Mouse (Mus musculus) induced T-regulatory cell, adult 2 months (primary cell): Measurements from ENCODE around the gene Setd1a.

Experiments used
- DNase-seq: peaks from one replicate; pipeline ENCODE4 v3.0.0-alpha.2; 2012; ENCODE audit warnings: low read depth

The Setd1a gene

GRCm38 (mm10) chr7:127800435-127801009, 24.1 kb downstream of the Setd1a start, which contains the start of gene Hsd3b7:
TSS of gene Hsd3b7 (plus strand) at chr7:127800604.
- DNase-seq: peak; percentile 88

GRCm38 (mm10) chr7:127801010-127801621, 24.6 kb downstream of the Setd1a start:
- no peak for DNase-seq

GRCm38 (mm10) chr7:127802313-127802712, 25.8 kb downstream of the Setd1a start:
- no peak for DNase-seq

GRCm38 (mm10) chr7:127808821-127809220, 32.4 kb downstream of the Setd1a start:
- no peak for DNase-seq

GRCm38 (mm10) chr7:127809846-127810245, 33.4 kb downstream of the Setd1a start:
- no peak for DNase-seq

- DNase-seq: no peak
Observed at GRCm38 (mm10) chr7:127810650-127811049, 34.2 kb downstream of the Setd1a start.

- DNase-seq: no peak
Observed at GRCm38 (mm10) chr7:127811240-127811639, 34.8 kb downstream of the Setd1a start.

GRCm38 (mm10) chr7:127812292-127812691, 35.8 kb downstream of the Setd1a start:
- DNase-seq: no peak

- DNase-seq: no peak
Observed at GRCm38 (mm10) chr7:127813821-127814220, 37.4 kb downstream of the Setd1a start.

GRCm38 (mm10) chr7:127814241-127814921, 37.9 kb downstream of the Setd1a start:
- no peak for DNase-seq

- no peak for DNase-seq
Observed at GRCm38 (mm10) chr7:127815116-127815665, 38.7 kb downstream of the Setd1a start.

GRCm38 (mm10) chr7:127815954-127816821, 39.7 kb downstream of the Setd1a start:
- DNase-seq: peak; percentile 34

- DNase-seq: no peak
Observed at GRCm38 (mm10) chr7:127817053-127817452, 40.6 kb downstream of the Setd1a start.

- DNase-seq: no peak
Observed at GRCm38 (mm10) chr7:127817776-127818175, 41.3 kb downstream of the Setd1a start.

- DNase-seq: no peak
Observed at GRCm38 (mm10) chr7:127820836-127821509, 44.5 kb downstream of the Setd1a start.

- no peak for DNase-seq
Observed at GRCm38 (mm10) chr7:127822494-127822893, 46.0 kb downstream of the Setd1a start.

- DNase-seq: no peak
Observed at GRCm38 (mm10) chr7:127823236-127824171, 47.0 kb downstream of the Setd1a start.

GRCm38 (mm10) chr7:127824176-127824871, 47.9 kb downstream of the Setd1a start, which contains the start of the genes Stx4a and Stx1b:
TSS of gene Stx4a (plus strand) at chr7:127824294.
TSS of gene Stx1b (minus strand) at chr7:127824549.
- DNase-seq: no peak

- no peak for DNase-seq
Observed at GRCm38 (mm10) chr7:127835550-127835949, 59.1 kb downstream of the Setd1a start.

- no peak for DNase-seq
Observed at GRCm38 (mm10) chr7:127837473-127837872, 61.0 kb downstream of the Setd1a start.
